Mouse (Mus musculus): ENCODE measurements around the gene Slc22a17. TPM values are rescaled to one million over a fixed set of nuclear protein-coding genes. Genes with fewer than 3 reads are reported as not detected.

Gene Slc22a17
- polyA plus RNA-seq, 1 experiment from 2014 or later = 46.0 TPM

- no peak overlapping the region for H3K4me2 ChIP-seq (ENCODE audit: low read depth, severe bottlenecking)
- H3K9ac ChIP-seq (ENCODE audit: low read length) = no peak overlapping the region
- WGBS = 66% methylated on average over 3 of the region's 3 CpGs
- no peak overlapping the region for H3K4me3 ChIP-seq (ENCODE audit: low read depth, low read length)
- no peaks in the 10 kb centered on the region for H3K36me3 ChIP-seq (ENCODE audit: control insufficient read depth, insufficient read depth, low read length)
- ATAC-seq (ENCODE audit: insufficient number of reproducible peaks, low FRiP score, low TSS enrichment, low read depth) = no peak
- DNase-seq (ENCODE audit: low spot score) = no peak
- no peak overlapping the region for H3K27ac ChIP-seq (replicated peaks; ENCODE audit: low read depth, low read length)
- H3K9me3 ChIP-seq (ENCODE audit: control insufficient read depth, low read length) = no peaks in the 10 kb centered on the region
- no peaks in the 10 kb centered on the region for H3K4me1 ChIP-seq (ENCODE audit: control insufficient read depth, insufficient read depth, low read length)
- H3K27me3 ChIP-seq (ENCODE audit: control insufficient read depth, insufficient read depth, low read length) = no peaks in the 10 kb centered on the region
These were observed 46.7 kb downstream of the Slc22a17 start for GRCm38 (mm10) chr14:54866268-54866667.

- 82% methylated on average over 5 of the region's 5 CpGs for WGBS
- Histone ChIP-seq H3K27me3 (ENCODE audit: control insufficient read depth, insufficient read depth, low read length) (no peaks in the 10 kb centered on the region), H3K27ac (replicated peaks; ENCODE audit: low read depth, low read length) (no peak overlapping the region), H3K9me3 (ENCODE audit: control insufficient read depth, low read length) (no peaks in the 10 kb centered on the region), H3K4me3 (ENCODE audit: low read depth, low read length) (no peak overlapping the region), H3K9ac (ENCODE audit: low read length) (no peak overlapping the region), H3K36me3 (ENCODE audit: control insufficient read depth, insufficient read depth, low read length) (no peaks in the 10 kb centered on the region), H3K4me1 (ENCODE audit: control insufficient read depth, insufficient read depth, low read length) (no peaks in the 10 kb centered on the region), H3K4me2 (ENCODE audit: low read depth, severe bottlenecking) (no peak overlapping the region)
- no peak for ATAC-seq (ENCODE audit: insufficient number of reproducible peaks, low FRiP score, low TSS enrichment, low read depth)
- DNase-seq (ENCODE audit: low spot score) = no peak
These were observed 47.3 kb downstream of the Slc22a17 start for GRCm38 (mm10) chr14:54865626-54866025.

- 18% methylated on average over 21 of the region's 21 CpGs for WGBS
- Histone ChIP-seq H3K27me3 (ENCODE audit: control insufficient read depth, insufficient read depth, low read length) (no peaks in the 10 kb centered on the region), H3K4me3 (ENCODE audit: low read depth, low read length) (peak overlapping the region; percentile 81), H3K27ac (replicated peaks; ENCODE audit: low read depth, low read length) (peak overlapping the region; percentile 1; the same call in 1 of the 2 replicates), H3K9ac (ENCODE audit: low read length) (peak overlapping the region; percentile 59), H3K9me3 (ENCODE audit: control insufficient read depth, low read length) (no peaks in the 10 kb centered on the region), H3K4me1 (ENCODE audit: control insufficient read depth, insufficient read depth, low read length) (no peaks in the 10 kb centered on the region), H3K36me3 (ENCODE audit: control insufficient read depth, insufficient read depth, low read length) (no peaks in the 10 kb centered on the region), H3K4me2 (ENCODE audit: low read depth, severe bottlenecking) (peak overlapping the region; percentile 72)
- ATAC-seq (ENCODE audit: insufficient number of reproducible peaks, low FRiP score, low TSS enrichment, low read depth) = no peak
- DNase-seq (ENCODE audit: low spot score) = no peak
These were observed 48.5 kb downstream of the Slc22a17 start for GRCm38 (mm10) chr14:54864313-54865036.

GRCm38 (mm10) chr14:54863501-54864312, 49.2 kb downstream of the Slc22a17 start:
- ATAC-seq (ENCODE audit: insufficient number of reproducible peaks, low FRiP score, low TSS enrichment, low read depth) = peak; percentile 99
- DNase-seq (ENCODE audit: low spot score) = peak; percentile 95
- Histone ChIP-seq H3K27ac (replicated peaks; ENCODE audit: low read depth, low read length) (peak overlapping the region; percentile 60; the same call in 1 of the 2 replicates), H3K27me3 (ENCODE audit: control insufficient read depth, insufficient read depth, low read length) (no peaks in the 10 kb centered on the region), H3K4me3 (ENCODE audit: low read depth, low read length) (peak overlapping the region; percentile 81), H3K9ac (ENCODE audit: low read length) (peak overlapping the region; percentile 88), H3K4me2 (ENCODE audit: low read depth, severe bottlenecking) (peak overlapping the region; percentile 72), H3K4me1 (ENCODE audit: control insufficient read depth, insufficient read depth, low read length) (no peaks in the 10 kb centered on the region), H3K9me3 (ENCODE audit: control insufficient read depth, low read length) (no peaks in the 10 kb centered on the region), H3K36me3 (ENCODE audit: control insufficient read depth, insufficient read depth, low read length) (no peaks in the 10 kb centered on the region)
- under 1% methylated on average over 56 of the region's 56 CpGs for WGBS

- Histone ChIP-seq H3K4me2 (ENCODE audit: low read depth, severe bottlenecking) (no peak overlapping the region), H3K9me3 (ENCODE audit: control insufficient read depth, low read length) (no peaks in the 10 kb centered on the region), H3K27me3 (ENCODE audit: control insufficient read depth, insufficient read depth, low read length) (no peaks in the 10 kb centered on the region), H3K27ac (replicated peaks; ENCODE audit: low read depth, low read length) (no peak overlapping the region), H3K4me3 (ENCODE audit: low read depth, low read length) (no peak overlapping the region), H3K9ac (ENCODE audit: low read length) (no peak overlapping the region), H3K4me1 (ENCODE audit: control insufficient read depth, insufficient read depth, low read length) (no peaks in the 10 kb centered on the region), H3K36me3 (ENCODE audit: control insufficient read depth, insufficient read depth, low read length) (peaks cover 4% of the 10 kb centered on the region; the same call in 1 of the 2 replicates)
- no peak for ATAC-seq (ENCODE audit: insufficient number of reproducible peaks, low FRiP score, low TSS enrichment, low read depth)
- WGBS = 44% methylated on average over 2 of the region's 2 CpGs
- DNase-seq (ENCODE audit: low spot score) = peak; percentile 76
These were observed 52.4 kb downstream of the Slc22a17 start for GRCm38 (mm10) chr14:54860511-54860910.

GRCm38 (mm10) chr14:54857891-54858290, 55.0 kb downstream of the Slc22a17 start:
- Histone ChIP-seq H3K9me3 (ENCODE audit: control insufficient read depth, low read length) (no peaks in the 10 kb centered on the region), H3K27ac (replicated peaks; ENCODE audit: low read depth, low read length) (no peak overlapping the region), H3K36me3 (ENCODE audit: control insufficient read depth, insufficient read depth, low read length) (peaks cover 4% of the 10 kb centered on the region; the same call in 1 of the 2 replicates), H3K4me2 (ENCODE audit: low read depth, severe bottlenecking) (no peak overlapping the region), H3K4me3 (ENCODE audit: low read depth, low read length) (no peak overlapping the region), H3K27me3 (ENCODE audit: control insufficient read depth, insufficient read depth, low read length) (no peaks in the 10 kb centered on the region), H3K4me1 (ENCODE audit: control insufficient read depth, insufficient read depth, low read length) (no peaks in the 10 kb centered on the region), H3K9ac (ENCODE audit: low read length) (no peak overlapping the region)
- ATAC-seq (ENCODE audit: insufficient number of reproducible peaks, low FRiP score, low TSS enrichment, low read depth) (no peak), DNase-seq (ENCODE audit: low spot score) (no peak)
- WGBS = 93% methylated on average over 9 of the region's 9 CpGs

- no peak for ATAC-seq (ENCODE audit: insufficient number of reproducible peaks, low FRiP score, low TSS enrichment, low read depth)
- 84% methylated on average over 7 of the region's 7 CpGs for WGBS
These were observed 56.2 kb downstream of the Slc22a17 start for GRCm38 (mm10) chr14:54856703-54857102.

More at GRCm38 (mm10) chr14:54856703-54857102, 56.2 kb downstream of the Slc22a17 start:
- H3K36me3 ChIP-seq (ENCODE audit: control insufficient read depth, insufficient read depth, low read length) = peaks cover 4% of the 10 kb centered on the region; the same call in 1 of the 2 replicates
- H3K9me3 ChIP-seq (ENCODE audit: control insufficient read depth, low read length) = no peaks in the 10 kb centered on the region
- H3K4me2 ChIP-seq (ENCODE audit: low read depth, severe bottlenecking) = no peak overlapping the region
- H3K27ac ChIP-seq (replicated peaks; ENCODE audit: low read depth, low read length) = no peak overlapping the region
- no peak for DNase-seq (ENCODE audit: low spot score)
- no peaks in the 10 kb centered on the region for H3K27me3 ChIP-seq (ENCODE audit: control insufficient read depth, insufficient read depth, low read length)
- no peaks in the 10 kb centered on the region for H3K4me1 ChIP-seq (ENCODE audit: control insufficient read depth, insufficient read depth, low read length)
- no peak overlapping the region for H3K9ac ChIP-seq (ENCODE audit: low read length)
- H3K4me3 ChIP-seq (ENCODE audit: low read depth, low read length) = no peak overlapping the region

All from limb, embryonic 11.5 days (tissue).